Mouse (Mus musculus) liver, embryonic 14.5 days (tissue): ENCODE results near the gene Stpg4. TPM values are rescaled to one million over a fixed set of nuclear protein-coding genes. Genes with fewer than 3 reads are reported as not detected.

Experiments used
- ATAC-seq: fragments of 200-750 bp; cut with Nextera tagmentation; 2 replicates; pipeline ENCODE4 v1.8.0; 2017; ENCODE audit warnings: moderate number of reproducible peaks, mild to moderate bottlenecking, moderate library complexity; ENCODE audit not compliant: insufficient read depth
- DNase-seq, 3 experiments: peaks; one replicate each; pipeline ENCODE4 v3.0.0-alpha.2; 2012 to 2013; ENCODE audit warnings: low read depth in 3 of 3, low spot score in 3 of 3
- H3K27ac ChIP-seq: fragments of 300-500 bp; sonication (generic); 2 replicates; pipeline ENCODE4 v1.5.1; 2014; ENCODE audit warnings: moderate library complexity, mild to moderate bottlenecking, control low read depth, inconsistent platforms
- H3K27me3 ChIP-seq: fragments of 300-500 bp; sonication (generic); 2 replicates; pipeline ENCODE4 v1.6.1; 2014; ENCODE audit warnings: mild to moderate bottlenecking, low read length, moderate library complexity; ENCODE audit not compliant: control insufficient read depth, insufficient read depth
- H3K36me3 ChIP-seq: fragments of 300-500 bp; sonication (generic); replicated peaks from 2 replicates; pipeline ENCODE4 v1.6.1; 2014; ENCODE audit warnings: low read depth; ENCODE audit not compliant: control insufficient read depth, insufficient read depth
- H3K4me1 ChIP-seq, 2 experiments: fragments of 200-500 bp in 1 of 2; fragments of 300-500 bp in 1 of 2; sonication (generic) in 1 of 2; replicated peaks; 2 replicates each; pipeline ENCODE4 v1.6.1; 2012 to 2014; ENCODE audit warnings: antibody characterized with exemption in 1 of 2, inconsistent platforms in 1 of 2, low read length in 1 of 2; ENCODE audit not compliant: control insufficient read depth in 2 of 2, insufficient read depth in 2 of 2
- H3K4me2 ChIP-seq: fragments of 300-500 bp; sonication (generic); 2 replicates; pipeline ENCODE4 v1.6.1; 2014; ENCODE audit warnings: low read depth, mild to moderate bottlenecking, control low read depth, moderate library complexity
- H3K4me3 ChIP-seq, 2 experiments: fragments of 200-500 bp in 1 of 2; fragments of 300-500 bp in 1 of 2; sonication (generic) in 1 of 2; 2 replicates each; pipeline ENCODE4 v1.5.1; 2012 to 2014; ENCODE audit warnings: low read depth in 2 of 2, low read length in 2 of 2, mild to moderate bottlenecking in 2 of 2, control low read depth in 1 of 2, inconsistent platforms in 1 of 2, moderate library complexity in 1 of 2; ENCODE audit not compliant: insufficient read depth in 1 of 2
- H3K9ac ChIP-seq: fragments of 300-500 bp; sonication (generic); replicated peaks from 2 replicates; pipeline ENCODE4 v1.6.1; 2014; ENCODE audit warnings: mild to moderate bottlenecking, control low read depth, moderate library complexity
- H3K9me3 ChIP-seq: fragments of 300-500 bp; sonication (generic); 2 replicates; pipeline ENCODE4 v1.6.1; 2016; ENCODE audit warnings: low read length, mixed read lengths; ENCODE audit not compliant: control insufficient read depth
- CTCF ChIP-seq: IDR thresholded peaks from 2 replicates; pipeline ENCODE4 v1.5.1; 2016; ENCODE audit warnings: antibody characterized with exemption, low read depth, control low read depth
- EP300 ChIP-seq: IDR thresholded peaks from 2 replicates; pipeline ENCODE4 v1.6.1; 2016; ENCODE audit warnings: antibody characterized with exemption, low read depth
- WGBS: fragments of 180-500 bp; shearing (Covaris S2); extraction: QIAGEN DNeasy Blood & Tissue Kit; methylation state at CpG from one replicate; pipeline ENCODE4 v1.1.7; 2014; ENCODE audit not compliant: insufficient replicate concordance; 5-methylcytosine and 5-hydroxymethylcytosine counted together
- polyA plus RNA-seq, 2 experiments: library from polyadenylated mRNA; depleted of rRNA in 1 of 2; stranded (reverse) in 1 of 2; unstranded in 1 of 2; fragments of >200 nt; fragmentation: Nextera tagmentation in 1 of 2; extraction: Ambion mirVana in 1 of 2; gene quantifications; 2 replicates each; pipeline versions ENCODE4 v1.2.1 to v1.2.3; 2012 to 2014

The Stpg4 gene
- polyA plus RNA-seq, 2 experiments = not detected

DNA sequence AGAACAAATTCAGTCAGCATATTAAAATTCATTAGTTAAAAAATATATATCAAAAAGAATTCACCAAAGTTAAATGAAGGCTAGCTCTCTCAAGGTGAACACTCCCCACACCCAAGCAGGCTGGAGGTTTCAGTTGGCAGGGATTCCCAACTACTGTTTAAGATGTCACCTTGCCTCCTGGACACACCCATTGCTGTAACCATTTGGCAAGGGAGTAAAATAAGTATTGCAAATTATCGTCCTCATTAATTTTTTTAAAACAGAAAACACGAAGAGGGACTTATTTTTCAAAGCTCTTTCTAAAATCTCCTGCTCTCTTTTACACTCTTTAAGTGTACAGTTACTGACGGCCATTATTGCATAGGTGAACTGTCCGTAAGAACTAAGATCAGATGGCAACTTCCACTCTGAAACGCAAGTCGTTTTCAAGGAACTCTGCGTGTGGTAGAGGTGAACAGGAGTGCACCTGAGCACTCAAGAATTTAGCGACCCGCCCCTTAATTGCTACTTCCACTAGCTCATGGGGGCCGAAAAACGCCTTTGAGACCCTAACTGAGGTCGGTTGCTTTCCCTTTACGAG, 17.9 kb upstream of the Stpg4 start:
- Histone ChIP-seq H3K27me3 (no peaks in the 10 kb centered on the region), H3K9me3 (no peaks in the 10 kb centered on the region), H3K4me3 (peak overlapping the region; percentile 98 to 99), H3K4me1 (peaks cover 31 to 35% of the 10 kb centered on the region in 2 experiments), H3K36me3 (peaks cover 14% of the 10 kb centered on the region), H3K27ac (peak overlapping the region; percentile 24; the same call in 1 of the 2 replicates), H3K4me2 (peak overlapping the region; percentile 85), H3K9ac (peak overlapping the region; percentile 99)
- DNase-seq = no peak
- ATAC-seq = no peak
- no peak for TF ChIP-seq CTCF
- no peak for TF ChIP-seq EP300
- WGBS = 1% methylated on average over 13 of the region's 13 CpGs

DNA sequence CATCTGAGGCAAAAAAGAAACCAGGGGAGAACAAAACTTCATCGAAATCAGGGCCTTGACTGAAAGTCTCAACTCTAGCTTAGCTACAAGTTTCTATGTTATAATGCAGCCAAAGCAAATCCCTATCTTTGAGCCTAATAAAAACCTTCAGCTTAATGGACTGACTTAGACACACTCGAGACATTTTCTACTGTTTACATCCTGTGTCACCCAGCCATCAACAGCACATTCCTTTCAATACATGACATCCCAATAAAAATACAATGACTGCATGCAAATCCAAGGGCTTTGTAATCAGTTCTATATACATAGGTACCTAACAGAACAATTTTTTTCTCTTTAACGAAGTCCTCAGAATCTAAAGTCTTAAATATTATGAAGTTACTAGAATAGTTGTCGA, 17.2 kb upstream of the Stpg4 start:
- WGBS = 50% methylated on average over 4 of the region's 4 CpGs
- Histone ChIP-seq H3K27me3 (no peaks in the 10 kb centered on the region), H3K36me3 (peaks cover 14% of the 10 kb centered on the region), H3K27ac (no peak overlapping the region), H3K4me2 (peak overlapping the region; percentile 63), H3K9ac (no peak overlapping the region; the same call in 1 of the 2 replicates), H3K9me3 (no peaks in the 10 kb centered on the region), H3K4me1 (peaks cover 31 to 33% of the 10 kb centered on the region in 2 experiments), H3K4me3 (peak overlapping the region; percentile 38 to 99; a peak in 3 of 4 replicates)
- ATAC-seq (no peak), DNase-seq (no peak)
- TF ChIP-seq CTCF (no peak), EP300 (no peak)

DNA sequence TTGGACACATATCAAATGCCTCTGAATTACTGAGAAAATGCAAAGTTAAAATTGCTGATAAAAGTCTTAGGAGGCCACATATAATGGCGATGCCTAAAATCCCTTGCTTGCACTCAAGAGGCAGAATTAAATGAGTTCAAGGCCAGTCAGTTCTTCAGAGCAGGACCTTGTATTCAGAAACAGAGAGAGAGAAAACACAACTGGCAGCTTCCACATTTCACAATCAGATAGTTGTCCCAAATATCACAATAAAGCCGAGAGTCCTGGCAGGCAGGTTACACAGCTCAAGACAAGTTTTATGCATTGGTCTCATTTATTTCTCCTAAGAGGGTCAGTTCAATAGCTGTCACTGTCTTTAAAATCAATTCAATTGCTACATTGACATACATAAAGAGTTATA, 14.0 kb upstream of the Stpg4 start:
- Histone ChIP-seq H3K4me3 (no peak overlapping the region), H3K9ac (no peak overlapping the region), H3K4me1 (peaks cover 17 to 20% of the 10 kb centered on the region in 2 experiments), H3K36me3 (peaks cover 14% of the 10 kb centered on the region), H3K4me2 (no peak overlapping the region), H3K27ac (no peak overlapping the region), H3K27me3 (no peaks in the 10 kb centered on the region), H3K9me3 (no peaks in the 10 kb centered on the region)
- no peak for DNase-seq
- ATAC-seq = no peak
- whole genome bisulfite sequencing = 59% methylated on average over 2 of the region's 2 CpGs
- TF ChIP-seq EP300 (no peak), CTCF (no peak)

DNA sequence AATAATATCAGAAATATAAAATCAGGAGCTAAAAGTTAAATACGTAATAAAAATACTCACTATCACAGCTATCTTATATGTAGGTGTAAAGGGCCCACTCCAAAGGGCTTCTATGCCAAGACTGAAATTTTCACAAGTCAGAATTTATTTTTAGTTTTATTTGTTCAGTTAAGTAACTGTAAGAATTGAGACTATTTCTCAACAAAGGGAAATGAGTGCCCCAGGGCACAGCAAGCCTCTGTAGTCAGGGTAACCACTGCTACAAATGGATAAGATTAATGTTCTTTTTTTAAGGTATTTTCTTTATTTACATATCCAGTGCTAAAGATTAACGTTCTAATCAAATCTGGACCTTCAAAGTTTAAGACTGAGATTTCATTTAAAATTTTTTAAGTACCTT, 11.9 kb upstream of the Stpg4 start:
- no peak overlapping the region for H3K4me2 ChIP-seq
- no peak for TF ChIP-seq EP300
- TF ChIP-seq CTCF = no peak
- H3K9ac ChIP-seq = no peak overlapping the region
- no peaks in the 10 kb centered on the region for H3K27me3 ChIP-seq
- H3K27ac ChIP-seq = no peak overlapping the region
- H3K9me3 ChIP-seq = no peaks in the 10 kb centered on the region
- H3K4me3 ChIP-seq = no peak overlapping the region
- WGBS = 83% methylated on average over 2 of the region's 2 CpGs
- peaks cover 27% of the 10 kb centered on the region for H3K36me3 ChIP-seq
- ATAC-seq (no peak), DNase-seq (no peak)
- peaks cover 13 to 18% of the 10 kb centered on the region in 2 experiments for H3K4me1 ChIP-seq

DNA sequence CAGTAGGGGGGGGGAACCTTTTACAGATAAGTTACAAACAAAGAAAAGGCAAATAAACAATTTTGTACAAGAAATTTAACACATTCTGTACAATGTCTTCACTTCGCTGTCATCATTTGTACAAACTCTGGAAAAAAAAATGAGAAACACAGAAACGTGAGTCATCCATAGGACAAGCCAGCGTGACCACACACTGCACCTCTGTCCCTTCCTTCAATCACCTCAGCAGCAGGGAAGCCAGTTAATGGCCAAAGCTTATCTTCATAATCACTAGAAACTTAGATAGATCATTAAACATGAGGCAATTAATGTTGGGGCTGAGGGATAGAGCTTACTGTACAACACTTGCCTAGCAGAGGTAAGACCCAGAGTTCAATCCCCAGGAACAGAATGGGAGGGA, 6.4 kb upstream of the Stpg4 start:
- 84% methylated on average over 3 of the region's 3 CpGs for WGBS
- H3K36me3 ChIP-seq = peaks cover 38% of the 10 kb centered on the region
- no peaks in the 10 kb centered on the region for H3K27me3 ChIP-seq
- no peak for TF ChIP-seq EP300
- no peak for TF ChIP-seq CTCF
- H3K4me3 ChIP-seq = no peak overlapping the region
- H3K27ac ChIP-seq = no peak overlapping the region
- no peak overlapping the region for H3K9ac ChIP-seq
- DNase-seq (no peak), ATAC-seq (no peak)
- H3K4me2 ChIP-seq = no peak overlapping the region
- H3K9me3 ChIP-seq = no peaks in the 10 kb centered on the region
- peaks cover 0 to 5% of the 10 kb centered on the region in 2 experiments; a peak in 2 of 4 replicates for H3K4me1 ChIP-seq
